Mouse (Mus musculus) frontal cortex, postnatal 25 days (tissue): Measurements from ENCODE around the gene Vmn1r22.
"Not testable (repeated sequence)": the region's sequence is repeated elsewhere in the genome, so short reads cannot be mapped to it uniquely, and the experiment has no call there.

Experiments used
- DNase-seq, 2 experiments: peaks; one replicate each; pipeline ENCODE4 v3.0.0; 2022; ENCODE audit warnings: low spot score in 2 of 2

Vmn1r22 gene

GRCm38 (mm10) chr6:57907928-57908327, at the start of gene Vmn1r22:
Gene Vmn1r22 (minus strand): TSS chr6:57908028.
- no peak for DNase-seq

GRCm38 (mm10) chr6:57926738-57927137, 18.9 kb upstream of the Vmn1r22 start, which contains the start of gene Vmn1r23:
Gene Vmn1r23 (minus strand): TSS chr6:57926838.
- no peak for DNase-seq

GRCm38 (mm10) chr6:57859043-57860042, 48.5 kb downstream of the Vmn1r22 start:
- peak in 1 of 2 experiments; percentile 12 for DNase-seq

GRCm38 (mm10) chr6:57851177-57851576, 56.7 kb downstream of the Vmn1r22 start:
- not testable (repeated sequence) for DNase-seq

GRCm38 (mm10) chr6:57850286-57850685, 57.5 kb downstream of the Vmn1r22 start, which contains the start of gene Vmn1r21:
Gene Vmn1r21 (minus strand): TSS chr6:57850343.
- no peak for DNase-seq
